Mouse (Mus musculus): ENCODE measurements at regions not wholly inside any gene's neighbourhood (a gene's known extent, or its start where the extent isn't known, plus 50 kb on each side); places are given as distances from the start of the nearest gene placed in this dataset.

DNA sequence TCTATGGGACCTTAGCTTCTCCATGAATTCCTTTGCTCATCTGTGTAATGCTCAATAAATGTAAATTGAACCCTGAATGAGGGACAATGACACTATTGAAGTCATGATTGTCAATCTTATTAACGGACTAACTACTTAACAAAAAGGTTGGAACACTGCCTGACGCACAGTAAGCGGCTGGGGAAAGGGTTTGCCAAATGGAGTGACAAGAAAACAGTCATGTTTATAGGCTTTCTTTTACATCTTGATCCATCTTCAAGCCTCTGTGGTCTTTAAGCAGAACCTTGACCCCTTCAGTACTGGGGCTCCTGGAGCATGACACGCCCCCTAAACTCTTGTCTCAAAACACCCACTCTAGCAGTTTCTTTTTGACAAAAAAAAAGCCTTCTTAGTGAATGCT is 1326.6 kb upstream of the A1bg start:
- TF ChIP-seq CTCF (IDR thresholded peaks at IDR 0.05) (no peak), EP300 (IDR thresholded peaks at IDR 0.05; ENCODE audit: insufficient read depth, low read depth, low read length) (no peak), POLR2A (IDR thresholded peaks at IDR 0.05; ENCODE audit: insufficient read depth, low read depth, low read length) (no peak)

Data from heart, adult 2 months (tissue).